Mouse (Mus musculus): Measurements from ENCODE around the gene Mboat7. TPM values are rescaled to one million over a fixed set of nuclear protein-coding genes. Genes with fewer than 3 reads are reported as not detected.

The Mboat7 gene
- total and polyA plus RNA-seq, 3 experiments, result 18.4 to 41.2 (median 21.7) TPM

- no peak for TF ChIP-seq SIN3A (IDR thresholded peaks at IDR 0.05; ENCODE audit: low read length)
- no peak for TF ChIP-seq MAZ (IDR thresholded peaks at IDR 0.05; ENCODE audit: low read depth, low read length)
- TF ChIP-seq TCF12 (IDR thresholded peaks at IDR 0.05; ENCODE audit: low read depth, low read length), result 0 out of 2 replicates have a peak, but pooled peaks have one; percentile 14
- TF ChIP-seq SMC3 (IDR thresholded peaks at IDR 0.05; ENCODE audit: low read depth, low read length), result peak; percentile 84
- no peak for TF ChIP-seq POLR2AphosphoS2 (IDR thresholded peaks at IDR 0.05; ENCODE audit: low read depth, low read length)
- 0 out of 2 replicates have a peak, but pooled peaks have one; percentile 38 for TF ChIP-seq ELF1 (IDR thresholded peaks at IDR 0.05; ENCODE audit: low read depth, low read length)
- peak; percentile 17; the same call in 1 of the 2 replicates for TF ChIP-seq IRF4 (IDR thresholded peaks at IDR 0.05; ENCODE audit: low read depth, low read length)
- TF ChIP-seq USF2 (conservative IDR thresholded peaks at IDR 0.05; ENCODE audit: low read depth, low read length), result no peak
- peak; percentile 71 for TF ChIP-seq RAD21 (IDR thresholded peaks at IDR 0.05; ENCODE audit: low read depth, low read length)
- TF ChIP-seq KAT2A (IDR thresholded peaks at IDR 0.05; ENCODE audit: insufficient replicate concordance, low read length), result no peak
- TF ChIP-seq E2F4 (IDR thresholded peaks at IDR 0.05; ENCODE audit: insufficient replicate concordance, low read depth, low read length), result no peak
- peak; percentile 88 to 96 for TF ChIP-seq CTCF (conservative IDR thresholded peaks at IDR 0.05 in 1 of 2, IDR thresholded peaks at IDR 0.05 in 1 of 2; ENCODE audit: low read depth in 2 of 2, low read length in 2 of 2)
- TF ChIP-seq ZC3H11A (IDR thresholded peaks at IDR 0.05; ENCODE audit: low read depth, low read length), result peak; percentile 14; the same call in 1 of the 2 replicates
- TF ChIP-seq HCFC1 (IDR thresholded peaks at IDR 0.05; ENCODE audit: low read depth, low read length), result no peak
- TF ChIP-seq ZMIZ1 (IDR thresholded peaks at IDR 0.05; ENCODE audit: low read depth, low read length), result no peak
- no peaks in the 10 kb centered on the region for H3K27me3 ChIP-seq (replicated peaks)
- no peak overlapping the region for H3K4me3 ChIP-seq (replicated peaks in 1 of 3; ENCODE audit: low read depth in 2 of 3, low read length in 2 of 3, poor library complexity in 1 of 3)
- H3K9ac ChIP-seq (ENCODE audit: insufficient read depth, low read depth), result no peak overlapping the region
- H3K79me2 ChIP-seq (replicated peaks; ENCODE audit: control insufficient read depth, extremely low read depth, insufficient read depth, poor library complexity, severe bottlenecking), result no peaks in the 10 kb centered on the region
- H3K4me2 ChIP-seq (ENCODE audit: insufficient read depth, low read depth, poor library complexity, severe bottlenecking), result no peak overlapping the region
- peak; percentile 85 for DNase-seq (ENCODE audit: extremely low read depth)
- H3K9me3 ChIP-seq (replicated peaks; ENCODE audit: low read length), result no peaks in the 10 kb centered on the region
- peaks cover 0 to 39% of the 10 kb centered on the region in 2 experiments for H3K36me3 ChIP-seq (replicated peaks in 1 of 2; ENCODE audit: control insufficient read depth in 1 of 2, insufficient read depth in 1 of 2, low read length in 1 of 2)
- dilution Hi-C loops (cut with MboI; ENCODE audit: extremely low pct_ligation_motif_present, extremely low pct_unique_long_range_greater_than_20kb, low sequenced_read_pairs), result no loop called here
- in situ Hi-C loops (cut with MboI; ENCODE audit: low pct_ligation_motif_present, low pct_unique_long_range_greater_than_20kb, low sequenced_read_pairs), result no loop called here
- peaks cover 0 to 28% of the 10 kb centered on the region in 2 experiments; a peak in 2 of 4 replicates for H3K4me1 ChIP-seq (ENCODE audit: control insufficient read depth in 1 of 2, insufficient read depth in 2 of 2)
- no peak overlapping the region for H3K27ac ChIP-seq (ENCODE audit: insufficient read depth, low read depth)
These were observed 18.7 kb downstream of the Mboat7 start for GRCm38 (mm10) chr7:3674507-3675227.

- Histone ChIP-seq H3K9me3 (replicated peaks; ENCODE audit: low read length) (no peaks in the 10 kb centered on the region), H3K9ac (ENCODE audit: insufficient read depth, low read depth) (no peak overlapping the region), H3K27me3 (replicated peaks) (no peaks in the 10 kb centered on the region), H3K27ac (ENCODE audit: insufficient read depth, low read depth) (no peak overlapping the region), H3K4me3 (replicated peaks in 1 of 3; ENCODE audit: low read depth in 2 of 3, low read length in 2 of 3, poor library complexity in 1 of 3) (no peak overlapping the region), H3K4me1 (ENCODE audit: control insufficient read depth in 1 of 2, insufficient read depth in 2 of 2) (peaks cover 0 to 25% of the 10 kb centered on the region in 2 experiments; a peak in 2 of 4 replicates), H3K79me2 (replicated peaks; ENCODE audit: control insufficient read depth, extremely low read depth, insufficient read depth, poor library complexity, severe bottlenecking) (peaks cover 13% of the 10 kb centered on the region; the same call in 1 of the 2 replicates), H3K4me2 (ENCODE audit: insufficient read depth, low read depth, poor library complexity, severe bottlenecking) (no peak overlapping the region), H3K36me3 (replicated peaks in 1 of 2; ENCODE audit: control insufficient read depth in 1 of 2, insufficient read depth in 1 of 2, low read length in 1 of 2) (peaks cover 6 to 31% of the 10 kb centered on the region in 2 experiments)
- no peak for TF ChIP-seq NELFE (IDR thresholded peaks at IDR 0.05; ENCODE audit: low read depth, low read length)
- no peak for TF ChIP-seq ZNF384 (IDR thresholded peaks at IDR 0.05; ENCODE audit: low read depth, low read length)
- no peak for TF ChIP-seq EP300 (IDR thresholded peaks at IDR 0.05; ENCODE audit: low read length)
- TF ChIP-seq MXI1 (IDR thresholded peaks at IDR 0.05; ENCODE audit: low read depth, low read length), result no peak
- TF ChIP-seq JUND (conservative IDR thresholded peaks at IDR 0.05; ENCODE audit: low read depth, low read length), result no peak
- TF ChIP-seq ELF1 (IDR thresholded peaks at IDR 0.05; ENCODE audit: low read depth, low read length), result no peak
- dilution Hi-C loops (cut with MboI; ENCODE audit: extremely low pct_ligation_motif_present, extremely low pct_unique_long_range_greater_than_20kb, low sequenced_read_pairs), result no loop called here
- in situ Hi-C loops (cut with MboI; ENCODE audit: low pct_ligation_motif_present, low pct_unique_long_range_greater_than_20kb, low sequenced_read_pairs), result no loop called here
- no peak for DNase-seq (ENCODE audit: extremely low read depth)
These were observed 26.4 kb downstream of the Mboat7 start for GRCm38 (mm10) chr7:3666921-3667391.
